Mouse (Mus musculus): ENCODE measurements at regions not wholly inside any gene's neighbourhood (a gene's known extent, or its start where the extent isn't known, plus 50 kb on each side); places are given as distances from the start of the nearest gene placed in this dataset.

GRCm38 (mm10) chr12:20231528-20231927 is 277.2 kb downstream of the Gm21863 start:
- H3K36me3 ChIP-seq (ENCODE audit: control insufficient read depth, insufficient read depth, low read length) = peaks cover 7% of the 10 kb centered on the region
- H3K9me3 ChIP-seq (ENCODE audit: control insufficient read depth, low read length) = peaks cover 76% of the 10 kb centered on the region
- H3K4me1 ChIP-seq (ENCODE audit: control insufficient read depth, insufficient read depth, low read length) = no peaks in the 10 kb centered on the region
- no peak overlapping the region for H3K9ac ChIP-seq (ENCODE audit: low read length)
- 72% methylated on average over 12 of the region's 12 CpGs for WGBS
- no peak overlapping the region for H3K4me3 ChIP-seq (ENCODE audit: low read depth, low read length)
- ATAC-seq (ENCODE audit: low FRiP score) (peak; percentile 30), DNase-seq (ENCODE audit: low spot score, missing footprints) (no peak)
- H3K27ac ChIP-seq (ENCODE audit: low read depth, low read length) = no peak overlapping the region
- peaks cover 16% of the 10 kb centered on the region for H3K27me3 ChIP-seq (ENCODE audit: control insufficient read depth, insufficient read depth, low read length)
- no peak overlapping the region for H3K4me2 ChIP-seq

DNA sequence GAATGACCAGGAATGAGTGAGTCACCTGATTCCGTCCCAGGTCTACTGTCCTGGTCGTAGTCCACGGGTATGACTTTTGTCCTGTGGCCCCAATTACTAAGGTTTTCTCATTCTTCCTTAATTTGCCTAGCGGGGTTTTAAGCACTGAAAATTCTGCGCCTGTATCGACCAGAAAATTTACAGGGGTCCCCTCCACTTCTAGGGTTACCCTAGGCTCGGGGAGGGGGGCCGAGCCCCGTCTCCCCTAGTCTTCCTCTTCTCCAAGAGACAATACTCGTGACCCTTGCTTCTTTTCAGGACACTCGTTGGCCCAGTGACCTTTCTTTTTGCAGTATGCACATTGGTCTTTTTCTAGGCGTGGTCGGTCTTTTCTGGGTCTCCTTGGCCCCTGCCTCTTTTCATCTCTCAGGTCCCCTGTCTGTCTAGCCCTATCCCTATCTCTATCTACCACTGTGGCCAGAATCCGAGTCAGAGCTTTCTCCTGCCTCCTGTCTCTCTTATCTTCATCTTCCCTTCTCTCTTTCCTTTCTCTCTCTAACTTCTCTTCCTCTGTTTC is 277.8 kb downstream of the Gm21863 start:
- no peak for ATAC-seq (ENCODE audit: low FRiP score)
- peaks cover 70% of the 10 kb centered on the region for H3K9me3 ChIP-seq (ENCODE audit: control insufficient read depth, low read length)

DNA sequence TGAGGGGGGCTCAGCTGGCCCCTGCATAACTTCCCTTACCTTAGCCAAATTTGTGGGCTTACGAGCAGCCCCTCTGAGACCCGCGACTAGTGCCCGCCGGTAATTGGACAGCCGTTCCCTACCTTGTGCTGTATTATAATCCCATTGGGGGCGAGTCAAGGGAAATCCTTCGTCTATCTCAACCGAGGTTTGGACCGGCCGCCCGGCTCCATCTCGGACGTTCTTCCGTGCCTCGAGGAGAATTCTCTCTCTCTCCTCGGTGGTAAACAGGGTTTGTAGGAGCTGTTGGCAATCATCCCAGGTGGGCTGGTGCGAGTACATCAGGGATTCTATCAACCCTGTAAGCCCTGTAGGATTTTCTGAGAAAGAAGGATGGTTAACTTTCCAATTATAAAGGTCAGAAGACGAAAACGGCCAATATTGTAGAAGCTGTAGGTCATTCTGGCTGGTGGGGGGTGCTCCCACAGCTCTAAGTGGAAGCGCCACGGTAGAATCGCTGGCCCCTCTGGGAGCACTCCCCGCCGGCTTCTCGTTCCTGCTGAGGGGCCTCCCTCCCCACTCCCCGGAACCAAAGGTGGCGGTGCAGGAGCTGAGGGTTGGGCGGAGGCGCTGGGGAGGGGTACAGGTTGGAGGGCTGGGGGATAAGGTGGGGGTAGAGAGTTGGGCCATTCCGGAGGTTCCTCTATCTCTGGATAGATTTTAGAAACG is 278.6 kb downstream of the Gm21863 start:
- peak; percentile 71 for ATAC-seq (ENCODE audit: low FRiP score)

More for the DNA sequence above, 277.8 kb downstream of the Gm21863 start:
- Histone ChIP-seq H3K4me1 (ENCODE audit: control insufficient read depth, insufficient read depth, low read length) (no peaks in the 10 kb centered on the region), H3K4me3 (ENCODE audit: low read depth, low read length) (no peak overlapping the region), H3K36me3 (ENCODE audit: control insufficient read depth, insufficient read depth, low read length) (peaks cover 7% of the 10 kb centered on the region), H3K27ac (ENCODE audit: low read depth, low read length) (no peak overlapping the region), H3K9ac (ENCODE audit: low read length) (no peak overlapping the region), H3K27me3 (ENCODE audit: control insufficient read depth, insufficient read depth, low read length) (peaks cover 16% of the 10 kb centered on the region), H3K4me2 (no peak overlapping the region)
- peak; percentile 78 for DNase-seq (ENCODE audit: low spot score, missing footprints)
- 68% methylated on average over 14 of the region's 14 CpGs for whole genome bisulfite sequencing

DNA sequence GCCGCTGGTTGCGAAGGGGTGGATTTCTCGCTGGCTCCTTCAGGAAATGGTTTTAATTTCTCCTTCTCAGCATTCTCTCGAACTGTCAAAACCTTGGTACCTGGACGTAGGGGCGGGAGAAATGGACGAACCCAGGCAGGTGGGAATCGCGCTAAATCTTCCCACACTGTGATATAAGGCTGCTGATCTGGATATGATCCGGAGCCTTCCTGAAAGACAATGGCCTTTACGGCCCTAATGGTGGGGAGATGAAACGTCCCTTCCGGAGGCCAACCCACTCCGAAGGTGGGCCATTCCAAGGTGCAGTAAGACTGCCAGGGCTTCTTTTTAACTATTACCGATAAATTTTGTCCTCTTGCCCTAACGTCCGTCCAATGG is 279.1 kb downstream of the Gm21863 start:
- Histone ChIP-seq H3K4me3 (ENCODE audit: low read depth, low read length) (no peak overlapping the region), H3K27ac (ENCODE audit: low read depth, low read length) (no peak overlapping the region), H3K36me3 (ENCODE audit: control insufficient read depth, insufficient read depth, low read length) (peaks cover 2% of the 10 kb centered on the region; the same call in 1 of the 2 replicates), H3K4me1 (ENCODE audit: control insufficient read depth, insufficient read depth, low read length) (no peaks in the 10 kb centered on the region), H3K27me3 (ENCODE audit: control insufficient read depth, insufficient read depth, low read length) (peaks cover 16% of the 10 kb centered on the region), H3K9me3 (ENCODE audit: control insufficient read depth, low read length) (peaks cover 57% of the 10 kb centered on the region), H3K4me2 (no peak overlapping the region), H3K9ac (ENCODE audit: low read length) (no peak overlapping the region)
- ATAC-seq (ENCODE audit: low FRiP score) (peak; percentile 50), DNase-seq (ENCODE audit: low spot score, missing footprints) (no peak)
- 67% methylated on average over 17 of the region's 17 CpGs for WGBS

More for the DNA sequence above, 278.6 kb downstream of the Gm21863 start:
- 66% methylated on average over 32 of the region's 32 CpGs for WGBS
- Histone ChIP-seq H3K27ac (ENCODE audit: low read depth, low read length) (no peak overlapping the region), H3K27me3 (ENCODE audit: control insufficient read depth, insufficient read depth, low read length) (peaks cover 16% of the 10 kb centered on the region), H3K4me3 (ENCODE audit: low read depth, low read length) (no peak overlapping the region), H3K36me3 (ENCODE audit: control insufficient read depth, insufficient read depth, low read length) (peaks cover 5% of the 10 kb centered on the region; the same call in 1 of the 2 replicates), H3K4me2 (no peak overlapping the region), H3K9ac (ENCODE audit: low read length) (no peak overlapping the region), H3K4me1 (ENCODE audit: control insufficient read depth, insufficient read depth, low read length) (no peaks in the 10 kb centered on the region), H3K9me3 (ENCODE audit: control insufficient read depth, low read length) (peaks cover 62% of the 10 kb centered on the region)
- DNase-seq (ENCODE audit: low spot score, missing footprints) = peak; percentile 86

DNA sequence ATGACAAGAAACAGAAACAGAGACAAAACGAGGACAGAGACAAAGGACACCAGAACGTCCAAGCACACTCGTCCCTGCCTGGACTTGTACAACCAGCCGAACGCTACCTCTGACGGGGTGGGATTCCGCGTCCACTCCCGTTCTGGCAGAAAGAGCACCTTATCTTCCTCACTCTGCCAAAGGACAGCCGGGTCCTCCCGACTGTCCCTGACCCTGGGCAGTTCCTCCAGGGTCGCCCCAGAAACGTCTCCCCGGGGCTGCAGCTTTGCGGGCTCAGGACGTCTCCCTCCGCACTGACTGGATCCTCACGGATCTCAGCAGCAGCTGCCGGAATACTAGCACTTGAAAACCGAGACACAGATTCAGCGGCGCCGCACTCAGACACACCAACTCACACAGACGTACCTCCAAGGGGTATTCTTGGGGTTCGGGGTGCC is 279.6 kb downstream of the Gm21863 start:
- no peak overlapping the region for H3K4me2 ChIP-seq
- H3K36me3 ChIP-seq (ENCODE audit: control insufficient read depth, insufficient read depth, low read length) = 0 out of 2 replicates have a peak, but pooled peaks cover 2% of the 10 kb centered on the region
- ATAC-seq (ENCODE audit: low FRiP score) (peak; percentile 60), DNase-seq (ENCODE audit: low spot score, missing footprints) (peak; percentile 78)
- H3K9me3 ChIP-seq (ENCODE audit: control insufficient read depth, low read length) = peaks cover 52% of the 10 kb centered on the region
- H3K4me3 ChIP-seq (ENCODE audit: low read depth, low read length) = no peak overlapping the region
- 74% methylated on average over 25 of the region's 25 CpGs for WGBS
- H3K27ac ChIP-seq (ENCODE audit: low read depth, low read length) = no peak overlapping the region
- no peak overlapping the region for H3K9ac ChIP-seq (ENCODE audit: low read length)
- H3K27me3 ChIP-seq (ENCODE audit: control insufficient read depth, insufficient read depth, low read length) = peaks cover 16% of the 10 kb centered on the region
- H3K4me1 ChIP-seq (ENCODE audit: control insufficient read depth, insufficient read depth, low read length) = no peaks in the 10 kb centered on the region
